Mouse (Mus musculus) CH12.LX (cell line): ENCODE results near the gene Xrn2. TPM values are rescaled to one million over a fixed set of nuclear protein-coding genes. Genes with fewer than 3 reads are reported as not detected.

Source experiments
- DNase-seq: peaks from one replicate; pipeline ENCODE4 v3.0.0-alpha.2; 2013; ENCODE audit errors: extremely low read depth
- H3K27ac ChIP-seq: 2 replicates; pipeline ENCODE4 v1.5.1; 2012; ENCODE audit warnings: low read depth, mild to moderate bottlenecking, control low read depth, moderate library complexity; ENCODE audit not compliant: insufficient read depth
- H3K27me3 ChIP-seq: replicated peaks from 2 replicates; pipeline ENCODE3; 2012; ENCODE audit warnings: inconsistent platforms
- H3K36me3 ChIP-seq, 2 experiments: replicated peaks in 1 of 2; 2 replicates each; pipeline versions ENCODE3 to v1.6.1; 2012; ENCODE audit warnings: inconsistent platforms in 1 of 2, low read length in 1 of 2, mild to moderate bottlenecking in 1 of 2, mixed read lengths in 1 of 2, moderate library complexity in 1 of 2; ENCODE audit not compliant: control insufficient read depth in 1 of 2, insufficient read depth in 1 of 2
- H3K4me1 ChIP-seq, 2 experiments: 2 replicates each; pipeline ENCODE4 v1.6.1; 2012; ENCODE audit warnings: inconsistent platforms in 1 of 2, moderate library complexity in 1 of 2; ENCODE audit not compliant: insufficient read depth in 2 of 2, control insufficient read depth in 1 of 2
- H3K4me2 ChIP-seq: 2 replicates; pipeline ENCODE4 v1.6.1; 2012; ENCODE audit warnings: low read depth, mild to moderate bottlenecking, control low read depth; ENCODE audit not compliant: poor library complexity, insufficient read depth, severe bottlenecking
- H3K4me3 ChIP-seq, 3 experiments: fragments of 150-350 bp in 1 of 3; sonication (generic) in 1 of 3; replicated peaks in 1 of 3; 2 replicates each; pipeline versions ENCODE3 to v1.5.1; 2011 to 2012; ENCODE audit warnings: low read depth in 2 of 3, low read length in 2 of 3, mild to moderate bottlenecking in 2 of 3, moderate library complexity in 2 of 3, control low read depth in 1 of 3, improper control_type of control experiment in 1 of 3, inconsistent platforms in 1 of 3, mixed read lengths in 1 of 3; ENCODE audit not compliant: poor library complexity in 1 of 3
- H3K79me2 ChIP-seq: replicated peaks from 2 replicates; pipeline ENCODE4 v1.6.1; 2012; ENCODE audit warnings: mild to moderate bottlenecking, moderate library complexity; ENCODE audit not compliant: control insufficient read depth, poor library complexity, insufficient read depth, severe bottlenecking; ENCODE audit errors: extremely low read depth
- H3K9ac ChIP-seq: 2 replicates; pipeline ENCODE4 v1.6.1; 2012; ENCODE audit warnings: low read depth, mild to moderate bottlenecking, control low read depth, moderate library complexity; ENCODE audit not compliant: insufficient read depth
- H3K9me3 ChIP-seq: replicated peaks from 2 replicates; pipeline ENCODE3; 2012; ENCODE audit warnings: low read length, inconsistent platforms, mixed read lengths
- BHLHE40 ChIP-seq: IDR thresholded peaks from 2 replicates; pipeline ENCODE4 v1.6.1; 2011; ENCODE audit warnings: mild to moderate bottlenecking, low read depth, low read length, improper control_type of control experiment
- E2F4 ChIP-seq: IDR thresholded peaks from 2 replicates; pipeline ENCODE4 v1.6.1; 2011; ENCODE audit warnings: low read depth, low read length, improper control_type of control experiment; ENCODE audit not compliant: insufficient replicate concordance
- EP300 ChIP-seq: IDR thresholded peaks from 2 replicates; pipeline ENCODE4 v1.6.1; 2011; ENCODE audit warnings: low read length, improper control_type of control experiment
- MAFK ChIP-seq: IDR thresholded peaks from 2 replicates; pipeline ENCODE4 v1.6.1; 2011; ENCODE audit warnings: low read length, improper control_type of control experiment; ENCODE audit not compliant: insufficient replicate concordance
- MAZ ChIP-seq: IDR thresholded peaks from 2 replicates; pipeline ENCODE4 v1.6.1; 2012; ENCODE audit warnings: low read depth, mild to moderate bottlenecking, inconsistent platforms, low read length, improper control_type of control experiment, moderate library complexity
- MEF2A ChIP-seq: IDR thresholded peaks from 2 replicates; pipeline ENCODE4 v1.6.1; 2014; ENCODE audit warnings: low read depth, mild to moderate bottlenecking, inconsistent platforms, low read length, improper control_type of control experiment, borderline replicate concordance
- MXI1 ChIP-seq: IDR thresholded peaks from 2 replicates; pipeline ENCODE4 v1.6.1; 2011; ENCODE audit warnings: mild to moderate bottlenecking, low read depth, low read length, improper control_type of control experiment
- MYC ChIP-seq: IDR thresholded peaks from 2 replicates; pipeline ENCODE4 v1.6.1; 2011; ENCODE audit warnings: low read depth, mild to moderate bottlenecking, improper control_type of control experiment, low read length
- NELFE ChIP-seq: IDR thresholded peaks from 2 replicates; pipeline ENCODE4 v1.6.1; 2011; ENCODE audit warnings: low read depth, low read length, improper control_type of control experiment
- POLR2AphosphoS2 ChIP-seq: IDR thresholded peaks from 2 replicates; pipeline ENCODE4 v1.6.1; 2011; ENCODE audit warnings: low read depth, low read length, improper control_type of control experiment
- RCOR1 ChIP-seq: conservative IDR thresholded peaks from 2 replicates; pipeline ENCODE4 v1.6.1; 2012; ENCODE audit warnings: low read depth, mild to moderate bottlenecking, inconsistent platforms, low read length, improper control_type of control experiment
- TCF12 ChIP-seq: IDR thresholded peaks from 2 replicates; pipeline ENCODE4 v1.6.1; 2014; ENCODE audit warnings: low read depth, mild to moderate bottlenecking, inconsistent platforms, low read length, improper control_type of control experiment
- UBTF ChIP-seq: IDR thresholded peaks from 2 replicates; pipeline ENCODE4 v1.6.1; 2012; ENCODE audit warnings: low read depth, mild to moderate bottlenecking, inconsistent platforms, low read length, improper control_type of control experiment, moderate library complexity
- USF1 ChIP-seq: IDR thresholded peaks from 2 replicates; pipeline ENCODE4 v1.6.1; 2014; ENCODE audit warnings: low read depth, mild to moderate bottlenecking, inconsistent platforms, low read length, improper control_type of control experiment
- dilution Hi-C: fragments of 300-500 bp; cut with MboI; formaldehyde crosslinking; loops from 2 replicates; pipeline ENCODE4 v1.14.3; 2020; ENCODE audit warnings: low sequenced_read_pairs; ENCODE audit not compliant: extremely low pct_unique_long_range_greater_than_20kb, extremely low pct_ligation_motif_present
- in situ Hi-C: fragments of 300-500 bp; cut with MboI; formaldehyde crosslinking; loops from 3 replicates; pipeline ENCODE4 v1.14.3; 2019; ENCODE audit warnings: low sequenced_read_pairs, low pct_ligation_motif_present, low pct_unique_long_range_greater_than_20kb, mixed read lengths
- polyA plus RNA-seq: library from polyadenylated mRNA; unstranded; fragments of >175 nt; gene quantifications from 2 replicates; pipeline ENCODE4 v1.2.1, GENCODE M21; 2012; ENCODE audit warnings: low read depth; ENCODE audit not compliant: insufficient read length
- total RNA-seq, 2 experiments: library from RNA; depleted of rRNA; stranded (reverse); fragments of 300-350 nt in 1 of 2; fragments of >200 nt in 1 of 2; gene quantifications; 2 replicates each; pipeline ENCODE4 v1.2.3; 2012 to 2014

The Xrn2 gene
- total and polyA plus RNA-seq, 3 experiments, result 106 to 115 (median 114) TPM

- dilution Hi-C loops, result no loop called here
Observed at GRCm38 (mm10) chr2:146975024-146975423, 37.8 kb upstream of the Xrn2 start.

GRCm38 (mm10) chr2:146975453-146976028 is 37.3 kb upstream of the Xrn2 start:
- DNase-seq, result no peak
- Histone ChIP-seq H3K4me2 (no peak overlapping the region), H3K9ac (no peak overlapping the region), H3K79me2 (no peaks in the 10 kb centered on the region), H3K4me3 (no peak overlapping the region), H3K9me3 (no peaks in the 10 kb centered on the region), H3K27me3 (no peaks in the 10 kb centered on the region), H3K36me3 (peaks cover 0 to 1% of the 10 kb centered on the region in 2 experiments), H3K27ac (no peak overlapping the region), H3K4me1 (no peaks in the 10 kb centered on the region)
- in situ Hi-C loops (no loop called here), dilution Hi-C loops (no loop called here)
- TF ChIP-seq BHLHE40, result no peak
- no peak for TF ChIP-seq USF1
- TF ChIP-seq UBTF, result no peak
- no peak for TF ChIP-seq MYC
- TF ChIP-seq EP300, result no peak
- TF ChIP-seq NELFE, result no peak
- no peak for TF ChIP-seq E2F4

More at GRCm38 (mm10) chr2:146975024-146975423, 37.8 kb upstream of the Xrn2 start:
- no peak overlapping the region for H3K9ac ChIP-seq
- no peak overlapping the region for H3K4me2 ChIP-seq
- no peaks in the 10 kb centered on the region for H3K79me2 ChIP-seq
- H3K36me3 ChIP-seq, result peaks cover 5 to 7% of the 10 kb centered on the region in 2 experiments
- no peak for DNase-seq
- no peaks in the 10 kb centered on the region for H3K4me1 ChIP-seq
- in situ Hi-C loops, result no loop called here
- H3K9me3 ChIP-seq, result no peaks in the 10 kb centered on the region
- no peak for TF ChIP-seq USF1
- TF ChIP-seq POLR2AphosphoS2, result no peak
- no peak for TF ChIP-seq MYC
- no peak for TF ChIP-seq MEF2A
- no peak for TF ChIP-seq BHLHE40
- TF ChIP-seq MAZ, result no peak
- no peak for TF ChIP-seq RCOR1
- TF ChIP-seq TCF12, result no peak
- TF ChIP-seq MXI1, result no peak
- no peak for TF ChIP-seq MAFK
- no peak overlapping the region for H3K4me3 ChIP-seq
- no peaks in the 10 kb centered on the region for H3K27me3 ChIP-seq
- H3K27ac ChIP-seq, result no peak overlapping the region
